Mouse (Mus musculus) lung, embryonic 16.5 days (tissue): ENCODE measurements around the gene BC049352. TPM values are rescaled to one million over a fixed set of nuclear protein-coding genes. Genes with fewer than 3 reads are reported as not detected.

Experiments used
- ATAC-seq: fragments of 200-750 bp; cut with Nextera tagmentation; 2 replicates; pipeline ENCODE4 v1.8.0; 2017; ENCODE audit warnings: low read depth, mild to moderate bottlenecking, moderate library complexity
- H3K27ac ChIP-seq: fragments of 300-500 bp; sonication (generic); 2 replicates; pipeline ENCODE4 v1.5.1; 2014; ENCODE audit warnings: mild to moderate bottlenecking, control low read depth, low read length
- H3K27me3 ChIP-seq: fragments of 300-500 bp; sonication (generic); 2 replicates; pipeline ENCODE4 v1.6.1; 2014; ENCODE audit warnings: low read depth, low read length, mixed read lengths; ENCODE audit not compliant: control insufficient read depth, insufficient read depth
- H3K36me3 ChIP-seq: fragments of 300-500 bp; sonication (generic); 2 replicates; pipeline ENCODE4 v1.6.1; 2014; ENCODE audit warnings: low read length; ENCODE audit not compliant: control insufficient read depth, insufficient read depth
- H3K4me1 ChIP-seq: fragments of 300-500 bp; sonication (generic); replicated peaks from 2 replicates; pipeline ENCODE4 v1.6.1; 2014; ENCODE audit warnings: low read length, mixed read lengths; ENCODE audit not compliant: control insufficient read depth, insufficient read depth
- H3K4me2 ChIP-seq: fragments of 300-500 bp; sonication (generic); 2 replicates; pipeline ENCODE4 v1.6.1; 2014; ENCODE audit warnings: low read depth, low read length, control low read depth
- H3K4me3 ChIP-seq: fragments of 300-500 bp; sonication (generic); 2 replicates; pipeline ENCODE4 v1.5.1; 2014; ENCODE audit warnings: mild to moderate bottlenecking, low read length, control low read depth
- H3K9ac ChIP-seq: fragments of 300-500 bp; sonication (generic); 2 replicates; pipeline ENCODE4 v1.6.1; 2014; ENCODE audit warnings: low read length, control low read depth
- H3K9me3 ChIP-seq: fragments of 300-500 bp; sonication (generic); 2 replicates; pipeline ENCODE4 v1.6.1; 2016; ENCODE audit warnings: low read length; ENCODE audit not compliant: control insufficient read depth
- WGBS: fragments of 180-500 bp; shearing (Covaris S2); extraction: QIAGEN DNeasy Blood & Tissue Kit; methylation state at CpG from one replicate; pipeline ENCODE4 v1.1.7; 2014; 5-methylcytosine and 5-hydroxymethylcytosine counted together
- polyA plus RNA-seq: library from polyadenylated mRNA; unstranded; fragments of >200 nt; fragmentation: Nextera tagmentation; extraction: Ambion mirVana; gene quantifications from 2 replicates; pipeline ENCODE4 v1.2.1, GENCODE M21; 2015

The BC049352 gene
- polyA plus RNA-seq, 1 experiment from 2014 or later = 0.14 TPM

- H3K27me3 ChIP-seq = no peaks in the 10 kb centered on the region
- H3K9me3 ChIP-seq = no peaks in the 10 kb centered on the region
- H3K4me2 ChIP-seq = no peak overlapping the region
- H3K36me3 ChIP-seq = no peaks in the 10 kb centered on the region
- no peak overlapping the region for H3K9ac ChIP-seq
- no peak overlapping the region for H3K4me3 ChIP-seq
- no peaks in the 10 kb centered on the region for H3K4me1 ChIP-seq
- 40% methylated on average over 6 of the region's 6 CpGs for WGBS
- H3K27ac ChIP-seq = no peak overlapping the region
- ATAC-seq = no peak
Observed at GRCm38 (mm10) chr9:45254021-45254420, 72.2 kb downstream of the BC049352 start.

GRCm38 (mm10) chr9:45254605-45255004, 72.8 kb downstream of the BC049352 start:
- no peak overlapping the region for H3K4me2 ChIP-seq
- H3K4me1 ChIP-seq = no peaks in the 10 kb centered on the region
- no peaks in the 10 kb centered on the region for H3K9me3 ChIP-seq
- H3K9ac ChIP-seq = no peak overlapping the region
- H3K36me3 ChIP-seq = no peaks in the 10 kb centered on the region
- H3K27ac ChIP-seq = no peak overlapping the region
- H3K4me3 ChIP-seq = no peak overlapping the region
- ATAC-seq = no peak
- H3K27me3 ChIP-seq = no peaks in the 10 kb centered on the region
- WGBS = 52% methylated on average over 4 of the region's 4 CpGs

GRCm38 (mm10) chr9:45255431-45255830, 73.6 kb downstream of the BC049352 start:
- H3K27ac ChIP-seq = no peak overlapping the region
- no peaks in the 10 kb centered on the region for H3K27me3 ChIP-seq
- WGBS = 89% methylated on average over 4 of the region's 4 CpGs
- no peak overlapping the region for H3K9ac ChIP-seq
- H3K36me3 ChIP-seq = no peaks in the 10 kb centered on the region
- H3K9me3 ChIP-seq = no peaks in the 10 kb centered on the region
- no peaks in the 10 kb centered on the region for H3K4me1 ChIP-seq
- no peak overlapping the region for H3K4me2 ChIP-seq
- no peak for ATAC-seq
- H3K4me3 ChIP-seq = no peak overlapping the region

- no peak for ATAC-seq
- no peak overlapping the region for H3K4me3 ChIP-seq
- WGBS = 85% methylated on average over 5 of the region's 5 CpGs
- no peaks in the 10 kb centered on the region for H3K36me3 ChIP-seq
- no peak overlapping the region for H3K27ac ChIP-seq
- H3K9ac ChIP-seq = no peak overlapping the region
- H3K9me3 ChIP-seq = no peaks in the 10 kb centered on the region
- H3K4me2 ChIP-seq = no peak overlapping the region
- H3K4me1 ChIP-seq = no peaks in the 10 kb centered on the region
- H3K27me3 ChIP-seq = no peaks in the 10 kb centered on the region
Observed at GRCm38 (mm10) chr9:45255967-45256366, 74.2 kb downstream of the BC049352 start.

- no peak for ATAC-seq
- no peak overlapping the region for H3K4me2 ChIP-seq
- H3K36me3 ChIP-seq = no peaks in the 10 kb centered on the region
- no peak overlapping the region for H3K27ac ChIP-seq
- no peaks in the 10 kb centered on the region for H3K9me3 ChIP-seq
- no peaks in the 10 kb centered on the region for H3K4me1 ChIP-seq
- WGBS = 76% methylated on average over 13 of the region's 13 CpGs
- no peak overlapping the region for H3K4me3 ChIP-seq
- H3K9ac ChIP-seq = no peak overlapping the region
- no peaks in the 10 kb centered on the region for H3K27me3 ChIP-seq
Observed at GRCm38 (mm10) chr9:45259065-45259464, 77.3 kb downstream of the BC049352 start.

- ATAC-seq = no peak
- WGBS = 49% methylated on average over 4 of the region's 4 CpGs
- Histone ChIP-seq H3K4me2 (no peak overlapping the region), H3K36me3 (no peaks in the 10 kb centered on the region), H3K9me3 (no peaks in the 10 kb centered on the region), H3K27me3 (no peaks in the 10 kb centered on the region), H3K4me1 (no peaks in the 10 kb centered on the region), H3K9ac (no peak overlapping the region), H3K4me3 (no peak overlapping the region), H3K27ac (no peak overlapping the region)
Observed at GRCm38 (mm10) chr9:45261466-45261865, 79.7 kb downstream of the BC049352 start.

- no peaks in the 10 kb centered on the region for H3K4me1 ChIP-seq
- no peaks in the 10 kb centered on the region for H3K36me3 ChIP-seq
- 78% methylated on average over 5 of the region's 5 CpGs for whole genome bisulfite sequencing
- no peak overlapping the region for H3K4me2 ChIP-seq
- H3K4me3 ChIP-seq = no peak overlapping the region
- H3K27ac ChIP-seq = no peak overlapping the region
- no peaks in the 10 kb centered on the region for H3K27me3 ChIP-seq
- no peak overlapping the region for H3K9ac ChIP-seq
- no peaks in the 10 kb centered on the region for H3K9me3 ChIP-seq
- no peak for ATAC-seq
Observed at GRCm38 (mm10) chr9:45261872-45262271, 80.1 kb downstream of the BC049352 start.

- Histone ChIP-seq H3K36me3 (no peaks in the 10 kb centered on the region), H3K4me2 (no peak overlapping the region), H3K27ac (no peak overlapping the region), H3K9ac (no peak overlapping the region), H3K4me1 (no peaks in the 10 kb centered on the region), H3K4me3 (no peak overlapping the region), H3K9me3 (no peaks in the 10 kb centered on the region), H3K27me3 (peaks cover 29% of the 10 kb centered on the region)
- WGBS = 78% methylated on average over 4 of the region's 4 CpGs
- no peak for ATAC-seq
Observed at GRCm38 (mm10) chr9:45267099-45267498, 85.3 kb downstream of the BC049352 start.

- H3K4me1 ChIP-seq = no peaks in the 10 kb centered on the region
- 53% methylated on average over 4 of the region's 4 CpGs for WGBS
- H3K27me3 ChIP-seq = peaks cover 29% of the 10 kb centered on the region
- ATAC-seq = no peak
- H3K9me3 ChIP-seq = no peaks in the 10 kb centered on the region
- H3K9ac ChIP-seq = no peak overlapping the region
- H3K4me3 ChIP-seq = no peak overlapping the region
- no peak overlapping the region for H3K4me2 ChIP-seq
- H3K36me3 ChIP-seq = no peaks in the 10 kb centered on the region
- no peak overlapping the region for H3K27ac ChIP-seq
Observed at GRCm38 (mm10) chr9:45268079-45268478, 86.3 kb downstream of the BC049352 start.
